Mouse (Mus musculus) kidney, postnatal 36 days (tissue): Measurements from ENCODE around the gene Gbp2b.

Source experiments
- DNase-seq, 2 experiments: peaks; one replicate each; pipeline ENCODE4 v3.0.0; 2021 to 2022; ENCODE audit warnings: mixed read lengths in 2 of 2

Gbp2b gene

DNA sequence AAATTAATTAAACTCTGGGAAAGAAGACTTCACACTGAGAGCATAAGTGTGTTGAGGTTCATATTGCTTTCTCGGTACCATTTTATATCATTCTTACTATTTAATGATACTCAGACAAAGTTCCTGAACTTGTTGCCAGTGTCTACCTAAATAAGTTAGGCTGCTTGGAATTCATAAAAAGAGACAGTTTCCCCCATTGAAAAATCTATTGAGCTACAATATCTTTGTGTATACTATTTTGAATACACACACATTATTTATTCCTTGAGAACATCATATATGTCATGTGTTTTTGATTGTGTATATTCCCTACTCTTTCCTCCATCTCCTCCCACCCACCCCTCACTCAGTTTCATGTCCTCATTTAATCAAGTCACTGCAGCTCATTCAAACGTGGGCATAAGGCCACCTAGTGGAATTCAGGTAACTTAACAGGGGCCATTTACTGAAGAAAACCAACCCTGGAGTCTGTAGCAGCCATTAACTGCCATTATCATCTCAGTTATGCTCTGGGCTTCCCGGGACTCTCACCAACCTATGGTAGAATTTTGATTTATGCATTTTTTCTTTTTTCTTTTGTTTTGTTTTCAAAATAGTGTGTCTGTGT is 26.4 kb downstream of the Gbp2b start:
- no peak for DNase-seq

DNA sequence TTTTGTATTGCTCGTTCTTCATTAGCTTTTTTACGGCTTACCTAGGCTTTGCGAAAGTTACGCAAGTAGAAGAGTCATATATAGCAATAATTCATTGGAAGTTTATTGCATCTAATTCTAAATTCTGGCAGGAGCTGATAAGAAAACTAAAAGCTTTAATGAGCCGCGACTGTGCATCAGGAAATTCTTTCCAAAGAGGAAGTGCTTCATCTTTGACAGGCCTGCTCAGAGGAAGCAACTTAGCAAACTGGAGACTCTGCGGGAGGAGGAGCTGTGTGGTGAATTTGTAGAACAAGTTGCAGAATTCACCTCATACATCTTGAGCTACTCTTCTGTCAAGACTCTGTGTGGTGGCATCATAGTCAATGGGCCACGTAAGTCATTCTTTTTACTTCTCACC is 35.7 kb downstream of the Gbp2b start:
- peak in 1 of 2 experiments; percentile 10 for DNase-seq

DNA sequence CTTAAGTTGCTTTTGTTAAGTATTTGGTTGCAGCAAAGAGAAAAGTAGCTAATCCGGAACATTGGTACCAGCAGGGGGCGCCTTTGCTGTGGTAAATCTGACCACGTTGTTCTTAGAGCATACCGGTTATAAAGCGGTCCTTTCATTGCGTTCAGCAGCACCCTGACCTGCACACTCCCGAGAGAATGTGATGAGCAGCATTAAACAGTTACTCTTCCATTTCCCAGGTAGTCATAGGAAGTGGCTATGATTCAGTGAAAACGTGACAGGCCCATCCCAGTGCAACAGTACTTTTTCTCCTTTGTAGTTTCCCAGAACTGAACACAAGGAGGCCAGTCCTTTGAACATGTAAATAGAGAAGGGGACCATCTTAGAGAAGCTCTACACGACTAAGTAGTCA is 45.6 kb downstream of the Gbp2b start:
- peak; percentile 73 to 93 for DNase-seq

DNA sequence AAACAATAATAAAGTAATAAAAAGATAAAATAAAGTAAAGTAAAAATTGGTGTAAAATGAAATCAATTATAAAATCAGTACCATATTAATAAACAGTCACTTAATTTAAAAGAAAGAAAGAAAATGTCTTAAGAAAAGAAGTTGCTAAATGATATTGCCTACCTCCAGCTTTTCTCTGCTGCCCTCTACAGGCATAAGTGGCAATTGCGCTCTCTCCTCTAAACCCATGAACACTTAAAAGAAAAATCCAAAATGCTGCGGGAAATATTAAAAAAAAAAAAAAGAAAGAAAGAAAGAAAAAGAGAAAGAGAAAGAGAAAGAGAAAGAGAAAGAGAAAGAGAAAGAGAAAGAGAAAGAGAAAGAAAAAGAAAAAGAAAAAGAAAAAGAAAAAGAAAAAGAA is 51.3 kb downstream of the Gbp2b start:
- DNase-seq = peak; percentile 60 to 89

DNA sequence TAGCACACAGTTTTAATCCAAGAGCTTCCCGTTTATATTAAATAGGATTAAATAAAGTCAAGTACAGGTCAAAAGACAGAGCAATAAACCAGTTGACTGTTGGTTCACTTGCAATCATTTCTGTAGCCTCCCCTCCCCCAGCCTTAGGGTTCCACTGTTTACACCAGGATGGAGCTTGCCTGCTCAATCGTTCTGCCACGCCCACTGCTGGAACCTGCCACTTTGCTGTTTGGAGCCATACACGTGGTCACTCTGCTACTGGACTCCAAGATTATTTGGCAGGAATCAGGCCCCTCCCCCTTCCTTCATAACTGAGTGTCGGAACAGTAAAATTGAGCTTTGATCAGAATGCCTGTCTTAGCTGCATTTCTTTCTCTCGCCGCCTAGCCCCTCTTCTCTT is 53.2 kb downstream of the Gbp2b start:
- peak; percentile 14 to 47 for DNase-seq

DNA sequence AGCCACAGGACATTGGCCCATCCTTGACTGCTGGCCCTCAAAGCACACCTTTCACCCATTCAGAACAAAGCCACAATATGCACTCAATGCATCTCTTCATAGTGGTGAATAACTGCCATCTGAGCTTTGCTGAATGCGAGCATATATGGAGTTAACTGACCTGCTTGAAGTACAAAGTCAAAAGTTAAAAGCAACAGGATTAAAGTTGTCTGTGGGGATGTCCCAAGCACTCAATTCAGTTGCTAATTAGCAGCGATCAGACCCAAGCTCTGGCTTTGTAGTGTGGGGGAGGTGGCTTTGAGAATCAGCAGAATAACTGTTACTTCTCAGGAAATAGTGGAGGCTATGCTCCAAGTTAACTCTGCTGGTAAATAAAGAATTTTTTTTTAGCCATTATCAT is 55.6 kb downstream of the Gbp2b start:
- DNase-seq = no peak

DNA sequence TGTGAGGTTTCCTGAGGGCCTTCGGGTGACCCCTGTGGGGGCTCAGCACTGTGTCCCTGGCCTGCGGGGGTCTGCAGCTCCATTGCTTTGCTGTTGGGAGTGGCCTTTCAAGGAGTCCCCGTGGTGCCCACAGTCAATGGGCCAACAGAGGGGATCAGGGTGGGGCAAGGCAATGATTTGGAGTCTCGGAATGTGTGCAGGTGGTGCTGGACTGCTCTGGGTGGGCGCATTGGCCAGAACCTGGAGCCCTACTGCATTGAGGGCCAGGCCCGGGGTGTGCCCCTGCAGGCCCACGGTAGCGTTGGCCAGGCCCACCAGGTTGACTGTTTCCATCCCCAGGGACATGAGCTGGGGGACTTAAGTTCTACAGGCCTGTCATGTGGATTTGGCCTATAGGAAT is 70.1 kb downstream of the Gbp2b start:
- no peak for DNase-seq
